Mouse (Mus musculus): ENCODE data around the gene Uspl1.

GRCm38 (mm10) chr5:149202941-149203340, 18.8 kb downstream of the Uspl1 start:
- TF ChIP-seq CTCF (IDR thresholded peaks at IDR 0.05; ENCODE audit: low read depth) (no peak), EP300 (IDR thresholded peaks at IDR 0.05; ENCODE audit: low read depth) (no peak)

Measured in liver, embryonic 14.5 days (tissue).